Mouse (Mus musculus): ENCODE data around the gene Zkscan1. TPM values are rescaled to one million over a fixed set of nuclear protein-coding genes. Genes with fewer than 3 reads are reported as not detected.
A peak's percentile ranks its signal among the peaks of the same experiment; 100 is the strongest.
"Not testable (repeated sequence)": the region's sequence is repeated elsewhere in the genome, so short reads cannot be mapped to it uniquely, and the experiment has no call there.

Zkscan1 gene
- polyA plus RNA-seq (2011; ENCODE audit: insufficient read depth, insufficient read length, low replicate concordance, missing spikeins): 6.0 and 9.0 TPM in 2 replicates

DNA sequence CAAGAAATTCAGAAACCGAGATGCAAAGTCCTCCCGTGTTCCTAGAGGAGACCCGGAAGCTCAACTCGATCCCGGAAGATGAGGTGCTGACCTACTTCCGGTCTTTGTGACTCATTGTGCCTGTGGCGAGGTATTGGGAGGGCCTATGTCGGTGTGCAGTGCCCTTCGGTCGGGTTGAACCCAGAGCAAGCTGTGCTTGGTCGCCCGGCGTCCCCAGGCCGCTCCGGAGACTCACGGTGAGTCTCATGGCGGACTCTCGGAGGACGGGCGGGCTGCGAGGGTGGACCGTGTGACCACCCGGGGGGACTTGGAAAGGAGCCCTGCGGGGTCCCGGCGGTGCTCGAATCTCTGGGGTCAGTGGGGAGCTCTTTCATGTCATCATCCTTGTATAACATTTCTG is at the start of gene Zkscan1:
Gene Zkscan1 (plus strand): TSS at position 89 of the 400 bp plus-strand sequence.
- Histone ChIP-seq H3K4me1 (ENCODE audit: control insufficient read depth, insufficient read depth, low read length) (no peaks in the 10 kb centered on the region; the same call in 1 of the 2 replicates), H3K27ac (ENCODE audit: control insufficient read depth, insufficient read depth, low read depth, low read length, poor library complexity) (peak within 1 kb of the TSS; percentile 86), H3K4me3 (replicated peaks; ENCODE audit: control insufficient read depth, low read depth, low read length) (peak within 1 kb of the TSS; percentile 87)
- WGBS: 0% methylated on average over 27 of the region's 27 CpGs
- peak; percentile 88 for TF ChIP-seq POLR2A (IDR thresholded peaks at IDR 0.05; ENCODE audit: borderline replicate concordance, control insufficient read depth, low read depth, low read length)
- 0 out of 2 replicates have a peak, but pooled peaks have one; percentile 13 for TF ChIP-seq CTCF (IDR thresholded peaks at IDR 0.05; ENCODE audit: control insufficient read depth, insufficient read depth, low read length)

DNA sequence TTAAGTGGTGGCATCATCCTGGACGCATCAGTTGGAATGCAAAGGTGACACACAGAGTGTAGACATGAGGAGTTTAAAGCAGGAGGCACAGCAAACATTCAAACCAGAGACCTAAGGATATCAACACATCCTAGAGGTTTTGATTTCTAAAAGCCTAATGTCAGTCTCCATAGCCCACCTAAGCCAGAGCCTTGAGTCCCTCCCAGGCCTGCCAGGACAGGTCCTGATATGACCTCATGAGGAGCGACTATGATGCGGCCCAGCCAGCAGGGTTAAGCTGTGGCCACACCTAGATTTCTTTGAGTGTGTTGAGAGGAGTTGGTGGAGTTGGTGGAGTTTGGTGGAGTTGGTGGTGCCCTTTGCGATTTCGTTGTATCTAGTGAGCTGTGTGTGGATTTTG is 32.0 kb upstream of the Zkscan1 start, which contains the start of gene Smok3c:
Gene Smok3c (plus strand): TSS at position 301 of the 400 bp plus-strand sequence.
- H3K27ac ChIP-seq (ENCODE audit: control insufficient read depth, insufficient read depth, low read depth, low read length, poor library complexity); H3K4me3 ChIP-seq (replicated peaks; ENCODE audit: control insufficient read depth, low read depth, low read length); H3K4me1 ChIP-seq (ENCODE audit: control insufficient read depth, insufficient read depth, low read length): not testable (repeated sequence)
- WGBS: no CpG with 5 or more reads among the region's 5 CpGs

DNA sequence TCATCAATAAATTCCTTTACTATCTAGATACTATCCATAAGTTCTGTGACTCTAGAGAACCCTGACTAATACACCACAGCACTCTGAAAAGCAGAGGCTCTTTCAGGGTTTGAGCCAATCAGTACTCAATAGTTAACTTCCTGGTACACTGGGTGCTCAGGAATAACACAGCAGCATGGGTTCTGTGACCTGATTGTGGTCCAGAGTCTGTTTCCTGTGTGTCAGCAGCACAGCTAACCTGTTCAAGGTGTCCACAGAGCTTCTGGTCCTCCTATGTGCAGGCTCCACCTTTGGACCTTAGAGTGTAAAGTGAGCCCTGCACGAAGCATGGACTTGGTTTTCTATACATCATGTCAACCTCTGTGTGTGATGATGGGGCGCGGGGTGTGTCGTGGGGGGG is 11.1 kb upstream of the Zkscan1 start:
- no peak overlapping the region for H3K4me3 ChIP-seq (replicated peaks; ENCODE audit: control insufficient read depth, low read depth, low read length)
- no peaks in the 10 kb centered on the region for H3K4me1 ChIP-seq (ENCODE audit: control insufficient read depth, insufficient read depth, low read length)
- TF ChIP-seq POLR2A (IDR thresholded peaks at IDR 0.05; ENCODE audit: borderline replicate concordance, control insufficient read depth, low read depth, low read length) (no peak), CTCF (IDR thresholded peaks at IDR 0.05; ENCODE audit: control insufficient read depth, insufficient read depth, low read length) (no peak)
- WGBS: 65% methylated on average over 4 of the region's 4 CpGs
- no peak overlapping the region for H3K27ac ChIP-seq (ENCODE audit: control insufficient read depth, insufficient read depth, low read depth, low read length, poor library complexity)

DNA sequence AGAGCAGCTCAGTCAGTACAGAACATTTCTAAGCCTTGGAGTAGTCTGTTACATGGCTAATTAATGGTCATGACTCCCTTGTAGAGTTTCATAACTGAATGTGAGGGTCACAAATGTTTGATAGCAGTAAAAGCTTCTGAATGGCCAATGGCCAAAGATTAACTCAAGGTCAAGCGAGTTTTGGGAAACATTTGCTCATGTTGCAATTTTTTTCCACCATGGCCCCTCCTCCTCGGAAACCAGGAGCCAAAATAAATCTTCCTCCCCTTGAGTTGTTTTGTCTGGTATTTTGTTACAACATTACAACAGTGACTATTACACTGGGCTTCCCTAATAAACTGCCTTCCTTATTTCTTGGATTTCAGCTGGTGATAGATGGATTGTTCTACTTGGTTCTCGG is 9.2 kb upstream of the Zkscan1 start:
- Histone ChIP-seq H3K4me3 (replicated peaks; ENCODE audit: control insufficient read depth, low read depth, low read length) (no peak overlapping the region), H3K4me1 (ENCODE audit: control insufficient read depth, insufficient read depth, low read length) (no peaks in the 10 kb centered on the region), H3K27ac (ENCODE audit: control insufficient read depth, insufficient read depth, low read depth, low read length, poor library complexity) (no peak overlapping the region)
- TF ChIP-seq CTCF (IDR thresholded peaks at IDR 0.05; ENCODE audit: control insufficient read depth, insufficient read depth, low read length) (no peak), POLR2A (IDR thresholded peaks at IDR 0.05; ENCODE audit: borderline replicate concordance, control insufficient read depth, low read depth, low read length) (no peak)
- 63% methylated on average over 3 of the region's 3 CpGs for WGBS

DNA sequence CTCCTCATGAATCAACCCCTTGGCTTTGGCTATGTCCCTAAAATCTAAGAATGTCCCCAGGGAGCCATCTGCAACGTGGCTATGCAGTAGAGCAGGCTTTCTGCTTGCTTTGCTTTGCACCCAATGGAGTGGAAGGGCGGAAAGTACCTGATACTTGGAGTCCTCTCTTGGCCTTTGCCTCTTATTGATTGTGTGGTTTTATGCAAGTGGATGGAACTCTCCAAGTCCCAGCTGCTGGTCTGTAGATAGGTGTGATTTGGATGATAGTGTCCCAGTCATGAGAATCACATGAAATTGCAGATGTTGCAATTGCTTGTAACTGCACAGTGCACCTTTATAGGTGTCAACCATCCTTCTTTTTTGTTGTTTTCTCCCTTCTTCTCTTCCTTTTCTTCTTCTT is 8.7 kb upstream of the Zkscan1 start:
- WGBS: 52% methylated on average over 2 of the region's 2 CpGs
- H3K4me3 ChIP-seq (replicated peaks; ENCODE audit: control insufficient read depth, low read depth, low read length): no peak overlapping the region
- TF ChIP-seq CTCF (IDR thresholded peaks at IDR 0.05; ENCODE audit: control insufficient read depth, insufficient read depth, low read length): no peak
- no peak for TF ChIP-seq POLR2A (IDR thresholded peaks at IDR 0.05; ENCODE audit: borderline replicate concordance, control insufficient read depth, low read depth, low read length)
- H3K27ac ChIP-seq (ENCODE audit: control insufficient read depth, insufficient read depth, low read depth, low read length, poor library complexity): no peak overlapping the region
- H3K4me1 ChIP-seq (ENCODE audit: control insufficient read depth, insufficient read depth, low read length): no peaks in the 10 kb centered on the region

DNA sequence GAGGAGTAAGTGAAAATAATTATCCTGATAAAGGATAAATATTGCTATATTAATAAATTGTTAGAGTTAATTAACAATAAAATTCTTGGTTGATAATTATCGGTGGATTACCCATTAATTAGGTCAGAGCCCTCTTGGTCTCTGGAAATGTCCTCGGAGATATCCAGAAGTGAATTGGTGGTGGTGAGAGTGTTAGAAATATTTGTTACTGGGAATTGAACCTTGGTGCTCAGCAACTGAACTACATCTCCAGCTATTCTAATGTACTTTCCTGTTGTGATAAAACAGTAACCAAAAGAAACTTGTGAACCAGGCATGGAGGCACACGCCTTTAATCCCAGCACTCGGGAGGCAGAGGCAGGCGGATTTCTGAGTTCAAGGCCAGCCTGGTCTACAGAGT is 4.4 kb upstream of the Zkscan1 start:
- no peak overlapping the region for H3K4me3 ChIP-seq (replicated peaks; ENCODE audit: control insufficient read depth, low read depth, low read length)
- H3K27ac ChIP-seq (ENCODE audit: control insufficient read depth, insufficient read depth, low read depth, low read length, poor library complexity): no peak overlapping the region
- no peak for TF ChIP-seq CTCF (IDR thresholded peaks at IDR 0.05; ENCODE audit: control insufficient read depth, insufficient read depth, low read length)
- TF ChIP-seq POLR2A (IDR thresholded peaks at IDR 0.05; ENCODE audit: borderline replicate concordance, control insufficient read depth, low read depth, low read length): no peak
- 83% methylated on average over 5 of the region's 5 CpGs for WGBS
- H3K4me1 ChIP-seq (ENCODE audit: control insufficient read depth, insufficient read depth, low read length): no peaks in the 10 kb centered on the region

DNA sequence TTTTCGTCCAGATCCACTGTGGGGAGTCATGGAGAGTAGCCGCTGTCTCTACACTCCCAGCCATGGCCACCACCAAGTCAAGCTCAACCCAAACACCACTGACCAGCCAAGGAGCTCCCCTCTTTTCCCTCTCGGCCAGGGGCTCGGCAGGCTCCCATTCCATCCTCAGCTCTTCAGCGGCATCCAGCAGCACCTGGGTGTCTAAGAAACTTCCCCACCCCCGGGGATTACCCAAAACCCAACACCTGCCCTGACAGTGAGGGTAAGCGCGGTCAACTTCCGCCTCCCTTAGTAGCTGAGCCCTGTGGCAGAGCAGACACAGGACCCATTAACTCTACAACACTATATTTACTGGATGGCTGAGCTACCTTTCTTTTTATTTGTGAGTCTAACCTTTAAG is 3.4 kb upstream of the Zkscan1 start:
- Histone ChIP-seq H3K4me3 (replicated peaks; ENCODE audit: control insufficient read depth, low read depth, low read length) (no peak overlapping the region), H3K4me1 (ENCODE audit: control insufficient read depth, insufficient read depth, low read length) (no peaks in the 10 kb centered on the region), H3K27ac (ENCODE audit: control insufficient read depth, insufficient read depth, low read depth, low read length, poor library complexity) (no peak overlapping the region)
- WGBS: 87% methylated on average over 9 of the region's 9 CpGs
- TF ChIP-seq POLR2A (IDR thresholded peaks at IDR 0.05; ENCODE audit: borderline replicate concordance, control insufficient read depth, low read depth, low read length): no peak

DNA sequence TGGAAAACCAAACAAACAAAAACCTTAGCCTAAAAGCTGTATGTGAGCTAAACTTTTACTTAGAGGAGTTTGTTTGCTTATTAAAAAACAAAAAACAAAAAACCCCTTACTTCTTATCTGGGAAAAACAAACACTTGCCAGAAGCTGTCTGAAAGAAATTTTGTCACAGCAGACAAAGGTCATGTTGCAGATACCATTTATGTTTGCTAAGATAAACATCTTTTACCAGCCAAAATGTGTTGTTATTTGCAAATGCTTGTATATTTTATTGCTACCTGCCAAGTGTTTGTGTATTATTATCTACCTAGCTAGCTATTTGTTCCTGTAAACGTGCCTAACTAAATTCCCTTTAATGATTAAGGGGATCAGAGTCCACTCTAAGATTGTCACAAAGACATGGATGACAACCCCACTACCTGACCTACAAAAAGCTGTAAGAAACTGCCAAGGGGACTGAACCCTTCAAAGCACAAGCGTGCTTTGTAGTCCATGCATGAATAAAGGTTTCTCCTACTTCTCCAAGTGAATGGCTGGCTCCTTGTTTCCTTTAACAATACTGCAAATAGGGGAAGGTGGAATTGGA is 1.5 kb upstream of the Zkscan1 start:
- TF ChIP-seq CTCF (IDR thresholded peaks at IDR 0.05; ENCODE audit: control insufficient read depth, insufficient read depth, low read length) (no peak), POLR2A (IDR thresholded peaks at IDR 0.05; ENCODE audit: borderline replicate concordance, control insufficient read depth, low read depth, low read length) (no peak)
- 65% methylated on average over 2 of the region's 2 CpGs for WGBS
- Histone ChIP-seq H3K27ac (ENCODE audit: control insufficient read depth, insufficient read depth, low read depth, low read length, poor library complexity) (no peak overlapping the region; the same call in 1 of the 2 replicates), H3K4me1 (ENCODE audit: control insufficient read depth, insufficient read depth, low read length) (no peaks in the 10 kb centered on the region), H3K4me3 (replicated peaks; ENCODE audit: control insufficient read depth, low read depth, low read length) (no peak overlapping the region)

DNA sequence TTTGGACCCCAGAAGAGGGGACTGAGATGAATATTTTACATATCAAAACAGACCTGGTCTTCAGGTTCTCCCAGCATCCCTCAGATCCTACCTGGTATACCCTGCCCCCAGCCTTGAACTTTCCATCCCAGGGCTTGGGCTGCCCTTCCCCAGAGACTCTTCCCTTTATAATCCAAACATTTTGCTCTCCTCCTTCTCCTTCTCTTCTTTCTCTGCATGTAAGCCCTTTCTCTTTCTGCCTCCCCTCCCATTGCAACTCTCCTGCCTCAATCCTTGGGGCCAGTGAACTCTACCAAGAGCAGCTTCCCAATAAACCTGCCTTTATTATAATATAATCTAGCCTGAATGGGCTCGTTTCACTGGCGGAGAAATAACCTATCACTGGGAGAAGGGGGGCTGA is 948 bp upstream of the Zkscan1 start:
- TF ChIP-seq CTCF (IDR thresholded peaks at IDR 0.05; ENCODE audit: control insufficient read depth, insufficient read depth, low read length) (no peak), POLR2A (IDR thresholded peaks at IDR 0.05; ENCODE audit: borderline replicate concordance, control insufficient read depth, low read depth, low read length) (no peak)
- peak overlapping the region; percentile 51 for H3K27ac ChIP-seq (ENCODE audit: control insufficient read depth, insufficient read depth, low read depth, low read length, poor library complexity)
- no peaks in the 10 kb centered on the region; the same call in 1 of the 2 replicates for H3K4me1 ChIP-seq (ENCODE audit: control insufficient read depth, insufficient read depth, low read length)
- WGBS: 82% methylated on average over 2 of the region's 2 CpGs
- H3K4me3 ChIP-seq (replicated peaks; ENCODE audit: control insufficient read depth, low read depth, low read length): no peak overlapping the region
